Mouse (Mus musculus) hindbrain, embryonic 10.5 days (tissue): Measurements from ENCODE around the gene Ezr. TPM values are rescaled to one million over a fixed set of nuclear protein-coding genes. Genes with fewer than 3 reads are reported as not detected.
A peak's percentile ranks its signal among the peaks of the same experiment; 100 is the strongest.

Experiments
- DNase-seq: peaks from one replicate; pipeline ENCODE4 v3.0.0-alpha.2; 2017; ENCODE audit warnings: low spot score
- H3K27ac ChIP-seq: fragments of 300-500 bp; sonication (generic); 2 replicates; pipeline ENCODE4 v1.5.1; 2016; ENCODE audit warnings: mild to moderate bottlenecking, moderate library complexity
- H3K27me3 ChIP-seq: fragments of 300-500 bp; sonication (generic); 2 replicates; pipeline ENCODE4 v1.6.1; 2016; ENCODE audit warnings: mild to moderate bottlenecking; ENCODE audit not compliant: poor library complexity, insufficient read depth, severe bottlenecking
- H3K36me3 ChIP-seq: fragments of 300-500 bp; sonication (generic); 2 replicates; pipeline ENCODE4 v1.6.1; 2016; ENCODE audit warnings: mild to moderate bottlenecking, moderate library complexity
- H3K4me1 ChIP-seq: fragments of 300-500 bp; sonication (generic); replicated peaks from 2 replicates; pipeline ENCODE4 v1.6.1; 2016; ENCODE audit warnings: mild to moderate bottlenecking
- H3K4me3 ChIP-seq: fragments of 300-500 bp; sonication (generic); 2 replicates; pipeline ENCODE4 v1.5.1; 2016; ENCODE audit warnings: mild to moderate bottlenecking, moderate library complexity
- H3K9me3 ChIP-seq: fragments of 300-500 bp; sonication (generic); 2 replicates; pipeline ENCODE4 v1.6.1; 2016; ENCODE audit warnings: mild to moderate bottlenecking, moderate library complexity
- WGBS: fragments of 180-500 bp; shearing (Covaris S2); methylation state at CpG from one replicate; pipeline ENCODE4 v1.1.7; 2016; 5-methylcytosine and 5-hydroxymethylcytosine counted together
- polyA plus RNA-seq: library from polyadenylated mRNA; unstranded; fragments of >200 nt; fragmentation: Nextera tagmentation; extraction: Ambion mirVana; gene quantifications from 2 replicates; pipeline ENCODE4 v1.2.1, GENCODE M21; 2016

Gene Ezr
- polyA plus RNA-seq, 1 experiment from 2014 or later = 99.4 TPM

DNA sequence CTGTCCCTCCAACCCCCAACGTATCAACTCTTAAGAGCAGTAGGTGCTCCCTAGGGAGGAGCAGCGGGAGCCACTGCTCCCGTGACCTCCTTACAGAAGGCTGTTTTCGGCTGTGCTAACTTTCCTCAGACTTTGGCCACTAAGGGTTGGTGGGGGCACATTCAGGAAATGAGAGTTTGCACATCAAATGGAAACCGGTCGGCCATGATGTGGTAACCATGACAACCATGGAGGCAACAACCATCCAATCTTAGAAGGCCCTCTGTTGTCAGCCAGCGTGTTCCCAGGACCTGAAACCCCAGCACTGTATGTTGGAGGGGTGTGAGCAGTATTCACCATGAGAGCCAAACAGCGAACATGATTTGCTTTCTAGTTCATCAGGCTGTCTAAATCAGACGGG, 7.4 kb downstream of the Ezr start:
- Histone ChIP-seq H3K9me3 (no peaks in the 10 kb centered on the region), H3K36me3 (no peaks in the 10 kb centered on the region), H3K27ac (no peak overlapping the region), H3K27me3 (peaks cover 9% of the 10 kb centered on the region), H3K4me3 (no peak overlapping the region), H3K4me1 (peaks cover 72% of the 10 kb centered on the region)
- peak; percentile 23 for DNase-seq
- 53% methylated on average over 9 of the region's 9 CpGs for WGBS

DNA sequence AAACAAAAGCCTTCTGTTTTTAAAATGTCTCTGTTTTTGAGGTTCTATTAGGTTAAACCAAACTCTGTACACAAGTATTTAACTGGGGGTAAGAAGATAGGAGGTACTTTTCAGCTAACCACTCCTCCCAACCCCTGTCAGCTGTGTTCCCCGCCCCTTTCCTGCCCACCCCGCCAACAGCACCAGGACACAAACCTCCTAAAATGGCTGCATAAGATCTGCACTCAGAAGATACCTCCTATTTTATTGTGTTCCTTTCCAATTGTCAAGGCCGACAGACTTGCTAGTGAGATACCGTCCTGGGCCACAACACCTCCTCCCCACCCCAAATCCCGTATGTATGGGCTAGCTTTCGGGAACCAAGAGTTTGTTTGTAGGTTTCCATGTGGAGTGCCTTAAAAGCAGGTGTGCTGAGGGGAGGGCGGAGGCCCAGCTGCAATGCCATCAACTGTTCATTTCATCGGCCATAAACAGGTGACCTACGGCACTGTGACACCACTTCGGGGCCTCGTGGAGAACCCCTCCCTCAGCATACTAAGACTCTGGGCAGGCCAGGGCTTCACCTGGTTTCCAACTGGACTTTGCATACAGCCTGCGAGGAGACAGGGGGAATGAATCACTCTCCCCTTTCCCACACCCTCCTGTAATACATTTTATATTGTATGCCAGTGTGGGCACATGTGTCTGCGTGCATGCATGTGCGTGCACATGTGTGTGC, 9.2 kb downstream of the Ezr start:
- DNase-seq = no peak
- Histone ChIP-seq H3K36me3 (no peaks in the 10 kb centered on the region), H3K4me3 (no peak overlapping the region), H3K27ac (no peak overlapping the region), H3K9me3 (no peaks in the 10 kb centered on the region), H3K4me1 (peaks cover 64% of the 10 kb centered on the region), H3K27me3 (no peaks in the 10 kb centered on the region)
- WGBS = 89% methylated on average over 14 of the region's 14 CpGs

- WGBS = 74% methylated on average over 5 of the region's 5 CpGs
Observed at GRCm38 (mm10) chr17:6772490-6772773, 10.2 kb downstream of the Ezr start.

GRCm38 (mm10) chr17:6771661-6772489, 10.7 kb downstream of the Ezr start:
- Histone ChIP-seq H3K27ac (peak overlapping the region; percentile 69), H3K4me1 (peaks cover 64% of the 10 kb centered on the region), H3K4me3 (no peak overlapping the region), H3K27me3 (no peaks in the 10 kb centered on the region), H3K36me3 (no peaks in the 10 kb centered on the region), H3K9me3 (no peaks in the 10 kb centered on the region)
- DNase-seq = no peak
- WGBS = 84% methylated on average over 16 of the region's 16 CpGs

More at GRCm38 (mm10) chr17:6772490-6772773, 10.2 kb downstream of the Ezr start:
- no peak overlapping the region for H3K27ac ChIP-seq
- H3K27me3 ChIP-seq = no peaks in the 10 kb centered on the region
- peaks cover 66% of the 10 kb centered on the region for H3K4me1 ChIP-seq
- DNase-seq = no peak
- no peaks in the 10 kb centered on the region for H3K9me3 ChIP-seq
- no peak overlapping the region for H3K4me3 ChIP-seq
- no peaks in the 10 kb centered on the region for H3K36me3 ChIP-seq

GRCm38 (mm10) chr17:6769602-6770001, 13.0 kb downstream of the Ezr start:
- Histone ChIP-seq H3K4me1 (peaks cover 67% of the 10 kb centered on the region), H3K27ac (no peak overlapping the region), H3K36me3 (no peaks in the 10 kb centered on the region), H3K4me3 (no peak overlapping the region), H3K9me3 (no peaks in the 10 kb centered on the region), H3K27me3 (no peaks in the 10 kb centered on the region)
- no peak for DNase-seq
- WGBS = 66% methylated on average over 4 of the region's 4 CpGs

GRCm38 (mm10) chr17:6768301-6768788, 14.2 kb downstream of the Ezr start:
- 91% methylated on average over 5 of the region's 5 CpGs for WGBS
- Histone ChIP-seq H3K4me1 (peaks cover 69% of the 10 kb centered on the region), H3K36me3 (no peaks in the 10 kb centered on the region), H3K9me3 (no peaks in the 10 kb centered on the region), H3K27me3 (no peaks in the 10 kb centered on the region), H3K4me3 (no peak overlapping the region), H3K27ac (peak overlapping the region; percentile 62; the same call in 1 of the 2 replicates)
- no peak for DNase-seq

DNA sequence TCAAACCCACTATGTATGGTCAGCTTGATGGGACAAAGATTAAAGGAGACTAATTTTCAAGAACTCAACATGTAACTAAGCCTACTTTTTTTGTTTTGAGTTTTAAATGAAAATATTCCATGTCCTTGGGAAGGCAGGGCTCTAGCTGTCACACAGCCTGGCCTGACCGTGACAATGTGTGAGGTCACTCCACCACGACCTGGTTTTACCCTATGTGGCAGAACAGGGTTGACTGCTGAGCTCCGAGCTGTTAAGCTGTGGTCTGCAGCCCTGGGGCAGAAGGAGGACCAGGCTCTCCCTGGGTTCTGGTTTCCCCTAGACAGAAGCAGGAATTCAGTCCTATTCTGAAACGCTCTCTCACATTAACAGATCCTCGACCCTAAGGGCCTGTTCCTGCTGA, 14.8 kb downstream of the Ezr start:
- 0 out of 2 replicates have a peak overlapping the region, but pooled peaks have one; percentile 62 for H3K27ac ChIP-seq
- no peaks in the 10 kb centered on the region for H3K36me3 ChIP-seq
- H3K4me3 ChIP-seq = no peak overlapping the region
- H3K27me3 ChIP-seq = no peaks in the 10 kb centered on the region
- no peak for DNase-seq
- 57% methylated on average over 5 of the region's 5 CpGs for WGBS
- H3K9me3 ChIP-seq = no peaks in the 10 kb centered on the region
- H3K4me1 ChIP-seq = peaks cover 73% of the 10 kb centered on the region

DNA sequence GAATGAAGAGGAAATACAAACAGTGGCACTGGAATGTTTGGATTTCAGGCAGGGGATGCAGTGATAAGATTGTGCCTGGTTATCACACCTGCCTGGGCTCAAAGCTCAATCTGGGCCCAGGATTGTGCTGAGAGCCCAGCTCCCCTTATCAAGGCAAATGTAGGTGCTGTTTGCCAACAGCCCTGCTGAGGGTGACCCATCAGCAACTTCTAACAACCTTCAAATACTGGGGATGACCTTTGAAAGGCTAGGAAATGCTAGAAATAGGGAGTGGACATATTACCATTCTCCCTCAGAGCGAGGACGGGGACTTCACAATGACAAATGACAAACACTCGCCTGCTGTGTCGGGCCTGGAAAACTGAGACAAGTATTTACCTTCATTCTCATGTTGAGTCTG, 15.8 kb downstream of the Ezr start:
- no peak for DNase-seq
- Histone ChIP-seq H3K4me1 (peaks cover 75% of the 10 kb centered on the region), H3K9me3 (no peaks in the 10 kb centered on the region), H3K27me3 (no peaks in the 10 kb centered on the region), H3K36me3 (no peaks in the 10 kb centered on the region), H3K4me3 (no peak overlapping the region), H3K27ac (peak overlapping the region; percentile 81)
- whole genome bisulfite sequencing = 77% methylated on average over 4 of the region's 4 CpGs

GRCm38 (mm10) chr17:6765886-6766285, 16.7 kb downstream of the Ezr start:
- 19% methylated on average over 2 of the region's 2 CpGs for WGBS
- H3K9me3 ChIP-seq = no peaks in the 10 kb centered on the region
- peak overlapping the region; percentile 81 for H3K27ac ChIP-seq
- H3K4me3 ChIP-seq = no peak overlapping the region
- no peaks in the 10 kb centered on the region for H3K36me3 ChIP-seq
- peaks cover 72% of the 10 kb centered on the region for H3K4me1 ChIP-seq
- DNase-seq = peak; percentile 39
- no peaks in the 10 kb centered on the region for H3K27me3 ChIP-seq

GRCm38 (mm10) chr17:6764730-6765129, 17.9 kb downstream of the Ezr start:
- no peaks in the 10 kb centered on the region for H3K9me3 ChIP-seq

DNA sequence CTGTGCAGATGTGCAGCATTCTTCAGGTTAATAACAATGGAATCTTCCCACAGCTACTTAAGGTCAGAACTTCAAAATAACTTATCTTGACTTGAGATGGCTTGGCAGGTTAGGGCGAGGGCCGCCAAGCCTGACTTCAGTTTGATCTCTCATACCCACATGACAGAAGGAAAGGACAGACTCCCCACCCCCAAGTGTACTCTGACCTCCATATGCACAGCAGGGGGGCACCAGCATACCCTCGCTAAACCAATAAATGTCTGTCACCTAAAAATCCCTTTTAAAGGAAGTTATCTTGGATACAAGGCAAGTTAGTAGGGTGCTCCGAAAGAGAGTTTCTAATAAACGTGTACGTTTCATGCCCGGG, 18.4 kb downstream of the Ezr start:
- no peak overlapping the region for H3K4me3 ChIP-seq
- DNase-seq = no peak
- peak overlapping the region; percentile 69 for H3K27ac ChIP-seq
- WGBS = 55% methylated on average over 7 of the region's 7 CpGs
- H3K36me3 ChIP-seq = no peaks in the 10 kb centered on the region
- no peaks in the 10 kb centered on the region for H3K27me3 ChIP-seq
- no peaks in the 10 kb centered on the region for H3K9me3 ChIP-seq
- H3K4me1 ChIP-seq = peaks cover 71% of the 10 kb centered on the region

More at GRCm38 (mm10) chr17:6764730-6765129, 17.9 kb downstream of the Ezr start:
- 62% methylated on average over 4 of the region's 4 CpGs for WGBS
- no peaks in the 10 kb centered on the region for H3K27me3 ChIP-seq
- no peaks in the 10 kb centered on the region for H3K36me3 ChIP-seq
- H3K4me3 ChIP-seq = no peak overlapping the region
- DNase-seq = no peak
- peaks cover 71% of the 10 kb centered on the region for H3K4me1 ChIP-seq
- peak overlapping the region; percentile 81 for H3K27ac ChIP-seq

GRCm38 (mm10) chr17:6763513-6764226, 18.9 kb downstream of the Ezr start:
- peak; percentile 27 for DNase-seq
- Histone ChIP-seq H3K9me3 (no peaks in the 10 kb centered on the region), H3K27ac (peak overlapping the region; percentile 70), H3K36me3 (0 out of 2 replicates have a peak, but pooled peaks cover under 1% of the 10 kb centered on the region), H3K4me1 (peaks cover 76% of the 10 kb centered on the region), H3K4me3 (no peak overlapping the region), H3K27me3 (no peaks in the 10 kb centered on the region)
- 25% methylated on average over 7 of the region's 7 CpGs for WGBS
